Mouse (Mus musculus) heart, embryonic 11.5 days (tissue): ENCODE data around the gene 2010300C02Rik. TPM values are rescaled to one million over a fixed set of nuclear protein-coding genes. Genes with fewer than 3 reads are reported as not detected.
A peak's percentile ranks its signal among the peaks of the same experiment; 100 is the strongest.

ENCODE experiments used
- ATAC-seq: fragments of 200-750 bp; cut with Nextera tagmentation; replicated peaks from 2 replicates; pipeline ENCODE4 v1.8.0; 2017; ENCODE audit warnings: moderate library complexity; ENCODE audit not compliant: insufficient number of reproducible peaks, low FRiP score, low TSS enrichment
- H3K27ac ChIP-seq: fragments of 300-500 bp; sonication (generic); 2 replicates; pipeline ENCODE4 v1.5.1; 2014; ENCODE audit warnings: mild to moderate bottlenecking, low read depth, low read length
- H3K27me3 ChIP-seq: fragments of 300-500 bp; sonication (generic); 2 replicates; pipeline ENCODE4 v1.6.1; 2014; ENCODE audit warnings: mild to moderate bottlenecking, low read length, mixed read lengths; ENCODE audit not compliant: control insufficient read depth, insufficient read depth
- H3K36me3 ChIP-seq: fragments of 300-500 bp; sonication (generic); 2 replicates; pipeline ENCODE4 v1.6.1; 2014; ENCODE audit warnings: mild to moderate bottlenecking, low read length, moderate library complexity, mixed read lengths; ENCODE audit not compliant: control insufficient read depth, insufficient read depth
- H3K4me1 ChIP-seq: fragments of 300-500 bp; sonication (generic); 2 replicates; pipeline ENCODE4 v1.6.1; 2014; ENCODE audit warnings: low read length; ENCODE audit not compliant: control insufficient read depth, insufficient read depth
- H3K4me2 ChIP-seq: fragments of 300-500 bp; sonication (generic); 2 replicates; pipeline ENCODE4 v1.6.1; 2014; ENCODE audit warnings: mild to moderate bottlenecking, moderate library complexity
- H3K4me3 ChIP-seq: fragments of 300-500 bp; sonication (generic); 2 replicates; pipeline ENCODE4 v1.5.1; 2014; ENCODE audit warnings: low read depth, low read length
- H3K9ac ChIP-seq: fragments of 300-500 bp; sonication (generic); 2 replicates; pipeline ENCODE4 v1.6.1; 2014; ENCODE audit warnings: mild to moderate bottlenecking, low read depth, low read length, moderate library complexity
- H3K9me3 ChIP-seq: fragments of 300-500 bp; sonication (generic); replicated peaks from 2 replicates; pipeline ENCODE4 v1.6.1; 2016; ENCODE audit warnings: low read length; ENCODE audit not compliant: control insufficient read depth
- WGBS: fragments of 180-500 bp; shearing (Covaris S2); extraction: QIAGEN DNeasy Blood & Tissue Kit; methylation state at CpG from one replicate; pipeline ENCODE4 v1.1.7; 2014; ENCODE audit not compliant: insufficient replicate concordance; 5-methylcytosine and 5-hydroxymethylcytosine counted together
- polyA plus RNA-seq: library from polyadenylated mRNA; unstranded; fragments of >200 nt; fragmentation: Nextera tagmentation; extraction: Ambion mirVana; gene quantifications from 2 replicates; pipeline ENCODE4 v1.2.1, GENCODE M21; 2014

The 2010300C02Rik gene
- polyA plus RNA-seq, 1 experiment from 2014 or later, result 2.8 TPM

GRCm38 (mm10) chr1:37698852-37699439 is 20.9 kb downstream of the 2010300C02Rik start:
- Histone ChIP-seq H3K36me3 (no peaks in the 10 kb centered on the region), H3K27me3 (no peaks in the 10 kb centered on the region), H3K4me3 (no peak overlapping the region), H3K27ac (peak overlapping the region; percentile 76), H3K4me2 (no peak overlapping the region), H3K9me3 (no peaks in the 10 kb centered on the region), H3K4me1 (peaks cover 30% of the 10 kb centered on the region), H3K9ac (no peak overlapping the region)
- 55% methylated on average over 5 of the region's 5 CpGs for WGBS
- ATAC-seq, result no peak

- no peaks in the 10 kb centered on the region for H3K27me3 ChIP-seq
- H3K36me3 ChIP-seq, result no peaks in the 10 kb centered on the region
- H3K4me1 ChIP-seq, result peaks cover 30% of the 10 kb centered on the region
- H3K4me3 ChIP-seq, result no peak overlapping the region
- H3K27ac ChIP-seq, result peak overlapping the region; percentile 76
- no peak overlapping the region; the same call in 1 of the 2 replicates for H3K4me2 ChIP-seq
- H3K9me3 ChIP-seq, result no peaks in the 10 kb centered on the region
- peak; percentile 77 for ATAC-seq
- H3K9ac ChIP-seq, result 0 out of 2 replicates have a peak overlapping the region, but pooled peaks have one; percentile 10
- 50% methylated on average over 8 of the region's 8 CpGs for WGBS
Observed at GRCm38 (mm10) chr1:37698186-37698839, 21.6 kb downstream of the 2010300C02Rik start.

GRCm38 (mm10) chr1:37696918-37697317 is 23.0 kb downstream of the 2010300C02Rik start:
- no peak for ATAC-seq
- H3K9me3 ChIP-seq, result no peaks in the 10 kb centered on the region
- H3K27me3 ChIP-seq, result no peaks in the 10 kb centered on the region
- no peak overlapping the region for H3K9ac ChIP-seq
- H3K4me2 ChIP-seq, result no peak overlapping the region
- H3K36me3 ChIP-seq, result no peaks in the 10 kb centered on the region
- WGBS, result 84% methylated on average over 3 of the region's 3 CpGs
- no peak overlapping the region for H3K27ac ChIP-seq
- peaks cover 30% of the 10 kb centered on the region for H3K4me1 ChIP-seq
- H3K4me3 ChIP-seq, result no peak overlapping the region

- Histone ChIP-seq H3K4me2 (no peak overlapping the region), H3K9ac (no peak overlapping the region), H3K9me3 (no peaks in the 10 kb centered on the region), H3K4me1 (peaks cover 30% of the 10 kb centered on the region), H3K4me3 (no peak overlapping the region), H3K36me3 (no peaks in the 10 kb centered on the region), H3K27me3 (no peaks in the 10 kb centered on the region), H3K27ac (no peak overlapping the region)
- 75% methylated on average over 9 of the region's 9 CpGs for WGBS
- ATAC-seq, result no peak
Observed at GRCm38 (mm10) chr1:37695732-37696131, 24.2 kb downstream of the 2010300C02Rik start.

GRCm38 (mm10) chr1:37694417-37694816 is 25.5 kb downstream of the 2010300C02Rik start:
- ATAC-seq, result no peak
- H3K4me2 ChIP-seq, result no peak overlapping the region
- no peak overlapping the region for H3K9ac ChIP-seq
- H3K36me3 ChIP-seq, result no peaks in the 10 kb centered on the region
- 29% methylated on average over 8 of the region's 8 CpGs for WGBS
- H3K4me3 ChIP-seq, result no peak overlapping the region
- no peak overlapping the region for H3K27ac ChIP-seq
- H3K4me1 ChIP-seq, result peaks cover 30% of the 10 kb centered on the region
- H3K27me3 ChIP-seq, result no peaks in the 10 kb centered on the region
- H3K9me3 ChIP-seq, result no peaks in the 10 kb centered on the region

GRCm38 (mm10) chr1:37691179-37691578 is 28.7 kb downstream of the 2010300C02Rik start:
- Histone ChIP-seq H3K27ac (no peak overlapping the region), H3K4me2 (no peak overlapping the region), H3K4me3 (no peak overlapping the region), H3K4me1 (peaks cover 27% of the 10 kb centered on the region), H3K27me3 (no peaks in the 10 kb centered on the region), H3K9ac (no peak overlapping the region), H3K9me3 (no peaks in the 10 kb centered on the region), H3K36me3 (no peaks in the 10 kb centered on the region)
- ATAC-seq, result no peak
- WGBS, result 31% methylated on average over 8 of the region's 8 CpGs

- 78% methylated on average over 5 of the region's 5 CpGs for WGBS
- peaks cover 21% of the 10 kb centered on the region for H3K4me1 ChIP-seq
- H3K9me3 ChIP-seq, result no peaks in the 10 kb centered on the region
- no peaks in the 10 kb centered on the region for H3K27me3 ChIP-seq
- H3K4me2 ChIP-seq, result no peak overlapping the region
- H3K9ac ChIP-seq, result no peak overlapping the region
- H3K36me3 ChIP-seq, result no peaks in the 10 kb centered on the region
- H3K27ac ChIP-seq, result no peak overlapping the region
- H3K4me3 ChIP-seq, result no peak overlapping the region
- ATAC-seq, result no peak
Observed at GRCm38 (mm10) chr1:37690665-37691064, 29.2 kb downstream of the 2010300C02Rik start.

- Histone ChIP-seq H3K9ac (no peak overlapping the region), H3K4me2 (no peak overlapping the region), H3K36me3 (no peaks in the 10 kb centered on the region), H3K9me3 (no peaks in the 10 kb centered on the region), H3K27ac (no peak overlapping the region), H3K27me3 (no peaks in the 10 kb centered on the region), H3K4me3 (no peak overlapping the region), H3K4me1 (peaks cover 19% of the 10 kb centered on the region)
- WGBS, result 83% methylated on average over 6 of the region's 6 CpGs
- ATAC-seq, result no peak
Observed at GRCm38 (mm10) chr1:37689730-37690129, 30.2 kb downstream of the 2010300C02Rik start.

GRCm38 (mm10) chr1:37688351-37688750 is 31.5 kb downstream of the 2010300C02Rik start:
- H3K27me3 ChIP-seq, result no peaks in the 10 kb centered on the region
- no peak overlapping the region for H3K4me3 ChIP-seq
- H3K4me1 ChIP-seq, result peaks cover 14% of the 10 kb centered on the region
- 58% methylated on average over 8 of the region's 8 CpGs for WGBS
- no peak overlapping the region for H3K9ac ChIP-seq
- no peaks in the 10 kb centered on the region for H3K36me3 ChIP-seq
- no peaks in the 10 kb centered on the region for H3K9me3 ChIP-seq
- ATAC-seq, result no peak
- H3K4me2 ChIP-seq, result no peak overlapping the region
- H3K27ac ChIP-seq, result no peak overlapping the region
